Mouse (Mus musculus): ENCODE results near the gene Kifap3. TPM values are rescaled to one million over a fixed set of nuclear protein-coding genes. Genes with fewer than 3 reads are reported as not detected.

Kifap3 gene
- total RNA-seq (2023), result 2.3 to 2.7 TPM (median 2.5 TPM) in 4 replicates

GRCm38 (mm10) chr1:163779336-163780115, at the start of gene Kifap3:
Kifap3 (plus strand) TSS chr1:163779583.

GRCm38 (mm10) chr1:163928846-163929245, 149.5 kb downstream of the Kifap3 start, which contains the start of gene Scyl3:
Scyl3 (plus strand) TSS chr1:163929100.

Other genes with a start within 250 kb of the Kifap3 start
- not detected in 4 replicates for gene Mettl11b, start 54.4 kb upstream of the Kifap3 start, total RNA-seq (2023)
- 31.3 to 38.1 TPM (median 36.8 TPM) in 4 replicates for gene Scyl3, start 149.5 kb downstream of the Kifap3 start, total RNA-seq (2023)
- 5.5 to 9.6 TPM (median 7.5 TPM) in 4 replicates for gene BC055324, start 215.2 kb downstream of the Kifap3 start, total RNA-seq (2023)
- 5.0 to 6.1 TPM (median 5.5 TPM) in 4 replicates for gene Mettl18, start 215.3 kb downstream of the Kifap3 start, total RNA-seq (2023)